Mouse (Mus musculus) ES-E14 (cell line): Measurements from ENCODE around the gene Grk6. TPM values are rescaled to one million over a fixed set of nuclear protein-coding genes. Genes with fewer than 3 reads are reported as not detected.

Experiments used
- DNase-seq: peaks from one replicate; pipeline ENCODE4 v3.0.0-alpha.2; 2013; ENCODE audit warnings: low read depth, low spot score
- H3K27ac ChIP-seq: 2 replicates; pipeline ENCODE4 v1.5.1; 2012; ENCODE audit warnings: low read depth, mild to moderate bottlenecking, low read length, moderate library complexity, mixed read lengths; ENCODE audit not compliant: poor library complexity, insufficient read depth, severe bottlenecking
- H3K36me3 ChIP-seq: 2 replicates; pipeline ENCODE4 v1.6.1; 2012; ENCODE audit warnings: mild to moderate bottlenecking, low read length, moderate library complexity, mixed read lengths; ENCODE audit not compliant: control insufficient read depth, poor library complexity, insufficient read depth, severe bottlenecking
- H3K4me1 ChIP-seq, 2 experiments: fragments of 150-350 bp in 1 of 2; sonication (generic) in 1 of 2; 2 replicates each; pipeline ENCODE4 v1.6.1; 2012; ENCODE audit warnings: low read length in 2 of 2, mild to moderate bottlenecking in 1 of 2, mixed read lengths in 1 of 2; ENCODE audit not compliant: control insufficient read depth in 2 of 2, insufficient read depth in 2 of 2, poor library complexity in 1 of 2
- H3K4me3 ChIP-seq, 2 experiments: fragments of 150-350 bp in 1 of 2; sonication (generic) in 1 of 2; 2 replicates each; pipeline ENCODE4 v1.5.1; 2012; ENCODE audit warnings: low read length in 2 of 2, low read depth in 1 of 2, mild to moderate bottlenecking in 1 of 2, mixed read lengths in 1 of 2; ENCODE audit not compliant: insufficient read depth in 1 of 2, poor library complexity in 1 of 2, severe bottlenecking in 1 of 2
- H3K9ac ChIP-seq: 2 replicates; pipeline ENCODE4 v1.6.1; 2012; ENCODE audit warnings: low read depth, mild to moderate bottlenecking, low read length, mixed read lengths; ENCODE audit not compliant: poor library complexity, insufficient read depth, severe bottlenecking
- H3K9me3 ChIP-seq: fragments of 150-350 bp; sonication (generic); 2 replicates; pipeline ENCODE4 v1.6.1; 2012; ENCODE audit warnings: low read depth, mild to moderate bottlenecking, low read length; ENCODE audit not compliant: control insufficient read depth, insufficient read depth
- CHD2 ChIP-seq: IDR thresholded peaks from 2 replicates; pipeline ENCODE4 v1.6.1; 2014; ENCODE audit warnings: mild to moderate bottlenecking, low read depth, low read length, inconsistent platforms
- HCFC1 ChIP-seq: IDR thresholded peaks from 2 replicates; pipeline ENCODE4 v1.6.1; 2012; ENCODE audit warnings: low read length, inconsistent platforms, borderline replicate concordance; ENCODE audit not compliant: insufficient read depth
- MAFK ChIP-seq: IDR thresholded peaks from 2 replicates; pipeline ENCODE4 v1.6.1; 2014; ENCODE audit warnings: mild to moderate bottlenecking, low read depth, low read length, inconsistent platforms; ENCODE audit not compliant: insufficient read depth
- ZC3H11A ChIP-seq: IDR thresholded peaks from 2 replicates; pipeline ENCODE4 v1.6.1; 2012; ENCODE audit warnings: low read depth, mild to moderate bottlenecking, inconsistent platforms, low read length, borderline replicate concordance
- ZNF384 ChIP-seq: IDR thresholded peaks from 2 replicates; pipeline ENCODE4 v1.6.1; 2012; ENCODE audit warnings: low read depth, low read length, inconsistent platforms
- in situ Hi-C, 2 experiments: fragments of 600-800 bp; cut with MboI; formaldehyde crosslinking; loops; one replicate each; pipeline ENCODE4 v1.15.1; 2025; ENCODE audit warnings: low sequenced_read_pairs in 2 of 2, inconsistent platforms in 1 of 2; ENCODE audit not compliant: unreplicated experiment in 2 of 2
- total RNA-seq: library from RNA; depleted of rRNA; stranded (reverse); fragments of 300-350 nt; gene quantifications from 2 replicates; pipeline ENCODE4 v1.2.3, GENCODE M21; 2012; rRNA removed

Grk6 gene
- total RNA-seq: 74.7 and 132 TPM in 2 replicates

DNA sequence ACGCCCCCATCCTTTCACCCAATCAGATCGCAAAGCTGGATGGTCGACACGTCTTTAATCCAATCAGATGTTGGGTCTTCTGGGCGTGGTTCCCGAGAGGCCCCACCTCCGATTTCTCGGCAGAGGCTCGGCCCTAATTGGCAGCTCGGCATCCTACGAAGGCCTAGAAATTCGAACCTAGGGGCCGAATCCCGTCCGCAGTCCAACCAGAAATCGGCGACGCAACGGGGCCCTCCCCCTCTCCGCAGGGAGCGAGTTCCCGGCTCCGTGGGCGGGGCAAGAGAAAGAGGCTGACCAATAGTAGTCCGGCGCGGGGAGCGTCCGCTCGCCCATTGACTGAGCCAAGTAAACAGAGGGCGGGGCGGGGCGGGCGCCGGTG is at the start of gene Grk6:
Gene Grk6 (plus strand): TSS at position 136 of the 379 bp plus-strand sequence.
- in situ Hi-C loops: no loop called here
- TF ChIP-seq CHD2 (peak; percentile 86), ZNF384 (no peak)
- H3K36me3 ChIP-seq: peaks cover 10% of the 10 kb centered on the region; the same call in 1 of the 2 replicates
- H3K4me1 ChIP-seq: peaks cover 10 to 36% of the 10 kb centered on the region in 2 experiments
- H3K27ac ChIP-seq: peak within 1 kb of the TSS; percentile 99
- H3K4me3 ChIP-seq: peak within 1 kb of the TSS; percentile 90
- DNase-seq: peak; percentile 100
- H3K9ac ChIP-seq: peak within 1 kb of the TSS; percentile 92
- no peaks in the 10 kb centered on the region for H3K9me3 ChIP-seq

- Histone ChIP-seq H3K4me3 (no peak within 1 kb of the TSS), H3K36me3 (no peaks in the 10 kb centered on the region), H3K9ac (no peak within 1 kb of the TSS), H3K9me3 (no peaks in the 10 kb centered on the region), H3K27ac (no peak within 1 kb of the TSS), H3K4me1 (no peaks in the 10 kb centered on the region; a peak in 1 of 4 replicates)
- DNase-seq: no peak
- no peak for TF ChIP-seq ZNF384
- in situ Hi-C loops: no loop called here
Measured at GRCm38 (mm10) chr13:55398088-55398487, 46.8 kb upstream of the Grk6 start, which contains the start of gene Slc34a1. TSS of gene Slc34a1 (plus strand) at chr13:55398187.

- no peak overlapping the region for H3K9ac ChIP-seq
- H3K27ac ChIP-seq: no peak overlapping the region
- no peaks in the 10 kb centered on the region for H3K9me3 ChIP-seq
- H3K4me3 ChIP-seq: no peak overlapping the region
- H3K4me1 ChIP-seq: no peaks in the 10 kb centered on the region
- in situ Hi-C loops: no loop called here
- no peaks in the 10 kb centered on the region for H3K36me3 ChIP-seq
- DNase-seq: no peak
- TF ChIP-seq HCFC1 (no peak), CHD2 (no peak), MAFK (no peak), ZC3H11A (no peak), ZNF384 (no peak)
Measured at GRCm38 (mm10) chr13:55399300-55400038, 45.4 kb upstream of the Grk6 start.

GRCm38 (mm10) chr13:55400039-55400346 is 44.9 kb upstream of the Grk6 start:
- DNase-seq: no peak
- Histone ChIP-seq H3K27ac (no peak overlapping the region), H3K4me3 (no peak overlapping the region), H3K9me3 (no peaks in the 10 kb centered on the region), H3K4me1 (no peaks in the 10 kb centered on the region), H3K9ac (no peak overlapping the region), H3K36me3 (no peaks in the 10 kb centered on the region)
- in situ Hi-C loops: no loop called here
- no peak for TF ChIP-seq MAFK
- no peak for TF ChIP-seq CHD2
- TF ChIP-seq HCFC1: no peak
- no peak for TF ChIP-seq ZNF384
- no peak for TF ChIP-seq ZC3H11A

DNA sequence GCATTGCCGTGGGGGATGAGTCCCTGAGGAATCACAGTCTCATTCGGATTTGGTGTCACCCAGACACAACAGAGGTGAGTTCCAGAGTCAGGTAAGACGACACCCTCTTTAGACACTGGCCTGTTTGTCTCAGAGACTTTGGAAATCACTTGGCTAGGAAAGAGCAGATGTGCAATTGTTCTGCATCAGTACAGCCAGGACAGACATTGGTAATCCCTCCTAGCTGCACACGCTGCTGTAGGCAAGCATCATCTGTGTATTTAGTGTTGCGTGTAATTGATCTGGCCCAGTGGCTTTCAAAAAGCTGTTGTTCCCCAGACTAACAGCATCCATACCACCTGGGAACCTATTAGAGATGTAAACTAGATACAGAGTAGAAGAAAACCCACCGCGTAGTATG is 41.6 kb upstream of the Grk6 start:
- no peak overlapping the region for H3K9ac ChIP-seq
- no peak overlapping the region for H3K27ac ChIP-seq
- no peak overlapping the region for H3K4me3 ChIP-seq
- H3K9me3 ChIP-seq: no peaks in the 10 kb centered on the region
- H3K4me1 ChIP-seq: no peaks in the 10 kb centered on the region
- no peak for DNase-seq
- TF ChIP-seq HCFC1 (no peak), ZNF384 (no peak), MAFK (no peak), ZC3H11A (no peak), CHD2 (no peak)
- in situ Hi-C loops: no loop called here
- no peaks in the 10 kb centered on the region for H3K36me3 ChIP-seq
